Mouse (Mus musculus) bone marrow, adult 2 months (tissue): Measurements from ENCODE around the gene Pnpla8. TPM values are rescaled to one million over a fixed set of nuclear protein-coding genes. Genes with fewer than 3 reads are reported as not detected.

ENCODE experiments used
- H3K27ac ChIP-seq: fragments of 200-500 bp; 2 replicates; pipeline ENCODE4 v1.5.1; 2012; ENCODE audit warnings: low read depth, mild to moderate bottlenecking, control low read depth, inconsistent platforms, low read length; ENCODE audit not compliant: control insufficient read depth, poor library complexity, insufficient read depth
- H3K4me1 ChIP-seq: fragments of 200-500 bp; 2 replicates; pipeline ENCODE4 v1.6.1; 2011; ENCODE audit warnings: low read length; ENCODE audit not compliant: control insufficient read depth, insufficient read depth
- H3K4me3 ChIP-seq: fragments of 200-500 bp; replicated peaks from 2 replicates; pipeline ENCODE3; 2011; ENCODE audit warnings: mild to moderate bottlenecking, low read depth, low read length, control low read depth; ENCODE audit not compliant: control insufficient read depth
- CTCF ChIP-seq: fragments of 200-500 bp; IDR thresholded peaks from 2 replicates; pipeline ENCODE4 v1.5.1; 2011; ENCODE audit warnings: low read length, control low read depth; ENCODE audit not compliant: control insufficient read depth, insufficient read depth
- POLR2A ChIP-seq: fragments of 200-500 bp; IDR thresholded peaks from 2 replicates; pipeline ENCODE4 v1.6.1; 2011; ENCODE audit warnings: low read depth, mild to moderate bottlenecking, control low read depth, low read length, borderline replicate concordance; ENCODE audit not compliant: control insufficient read depth
- WGBS: fragments of 180-500 bp; shearing (Covaris S2); methylation state at CpG from one replicate; pipeline ENCODE4 v1.1.7; 2018; 5-methylcytosine and 5-hydroxymethylcytosine counted together
- polyA plus RNA-seq: library from polyadenylated mRNA; stranded (reverse); fragments of >200 nt; gene quantifications from 2 replicates; pipeline ENCODE4 v1.2.4, GENCODE M21; 2011; ENCODE audit warnings: low replicate concordance; ENCODE audit not compliant: missing spikeins, insufficient read depth, insufficient read length

The Pnpla8 gene
- polyA plus RNA-seq, 1 experiment: 8.9 TPM

DNA sequence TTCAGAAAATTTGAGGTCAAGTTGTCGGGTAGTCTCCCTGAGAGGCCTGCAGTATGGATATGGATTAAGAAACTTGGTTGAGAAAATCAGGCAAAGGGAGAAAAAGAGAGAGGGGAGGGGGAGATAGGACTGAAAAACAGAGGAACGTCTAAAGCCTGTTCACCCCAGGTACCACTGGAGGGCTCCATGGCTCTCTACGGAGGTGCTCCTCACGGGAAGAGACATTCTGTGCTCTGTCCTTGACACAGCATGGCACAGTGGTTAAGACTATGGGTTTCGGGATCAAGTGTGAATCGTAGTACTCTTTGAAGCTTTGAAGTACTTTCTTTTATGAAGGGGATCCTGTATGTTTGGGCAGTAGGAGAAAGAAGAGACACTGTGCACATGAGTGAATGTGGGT is 106.3 kb downstream of the Pnpla8 start:
- TF ChIP-seq POLR2A: no peak
- no peak for TF ChIP-seq CTCF
- WGBS: 48% methylated on average over 6 of the region's 6 CpGs
- no peak overlapping the region for H3K4me3 ChIP-seq
- H3K4me1 ChIP-seq: no peaks in the 10 kb centered on the region
- H3K27ac ChIP-seq: no peak overlapping the region

DNA sequence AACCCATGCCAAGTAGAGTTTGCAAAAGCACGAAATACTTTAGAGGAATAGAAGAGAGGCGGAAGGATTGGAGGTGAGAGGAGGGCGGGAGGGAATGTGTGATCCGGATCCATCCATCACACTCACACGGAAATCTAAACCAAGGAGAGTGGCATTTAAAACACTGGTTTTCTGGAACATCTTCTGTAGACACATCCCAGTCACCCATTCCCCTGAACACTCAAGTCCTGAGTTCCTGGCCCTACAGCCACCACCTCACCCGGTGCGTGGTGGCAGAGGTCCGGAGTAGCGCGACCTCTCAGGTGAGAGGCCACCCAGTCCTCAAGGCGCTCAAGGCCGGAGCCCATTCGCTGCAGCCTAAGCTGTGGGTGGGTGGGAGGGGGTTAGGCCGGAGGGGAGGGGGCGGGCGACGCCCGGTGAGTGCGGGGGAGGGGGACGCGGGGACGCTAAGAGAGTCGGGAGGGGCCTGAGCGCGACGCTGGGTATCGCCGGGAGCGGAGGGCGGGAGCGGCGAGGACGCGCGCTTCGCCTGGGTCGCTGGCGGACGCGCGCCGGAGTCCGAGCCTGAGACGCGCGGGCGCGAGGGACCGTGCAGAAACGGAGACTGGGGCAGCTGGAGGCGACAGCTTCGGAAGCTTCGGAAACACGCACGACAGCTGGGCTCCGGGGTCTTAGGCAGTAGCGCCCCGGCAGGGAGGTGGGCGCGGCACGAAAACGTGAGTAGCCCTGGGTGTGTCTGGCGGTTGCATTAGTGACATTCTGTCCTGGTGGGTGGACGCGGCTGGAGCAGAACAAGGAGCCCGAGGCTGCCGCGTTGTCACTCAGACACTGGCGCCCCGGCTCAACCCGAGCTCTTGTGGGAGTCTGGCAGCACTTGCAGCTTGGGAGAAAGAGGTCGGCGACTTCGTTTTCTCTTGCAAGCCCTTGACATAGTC is 107.5 kb downstream of the Pnpla8 start, which contains the start of gene Nrcam:
Gene Nrcam (plus strand): TSS at position 505 of the 935 bp plus-strand sequence.
- Histone ChIP-seq H3K4me3 (no peak within 1 kb of the TSS), H3K27ac (no peak within 1 kb of the TSS), H3K4me1 (no peaks in the 10 kb centered on the region)
- TF ChIP-seq POLR2A (no peak), CTCF (no peak)
- WGBS: 8% methylated on average over 60 of the region's 74 CpGs

DNA sequence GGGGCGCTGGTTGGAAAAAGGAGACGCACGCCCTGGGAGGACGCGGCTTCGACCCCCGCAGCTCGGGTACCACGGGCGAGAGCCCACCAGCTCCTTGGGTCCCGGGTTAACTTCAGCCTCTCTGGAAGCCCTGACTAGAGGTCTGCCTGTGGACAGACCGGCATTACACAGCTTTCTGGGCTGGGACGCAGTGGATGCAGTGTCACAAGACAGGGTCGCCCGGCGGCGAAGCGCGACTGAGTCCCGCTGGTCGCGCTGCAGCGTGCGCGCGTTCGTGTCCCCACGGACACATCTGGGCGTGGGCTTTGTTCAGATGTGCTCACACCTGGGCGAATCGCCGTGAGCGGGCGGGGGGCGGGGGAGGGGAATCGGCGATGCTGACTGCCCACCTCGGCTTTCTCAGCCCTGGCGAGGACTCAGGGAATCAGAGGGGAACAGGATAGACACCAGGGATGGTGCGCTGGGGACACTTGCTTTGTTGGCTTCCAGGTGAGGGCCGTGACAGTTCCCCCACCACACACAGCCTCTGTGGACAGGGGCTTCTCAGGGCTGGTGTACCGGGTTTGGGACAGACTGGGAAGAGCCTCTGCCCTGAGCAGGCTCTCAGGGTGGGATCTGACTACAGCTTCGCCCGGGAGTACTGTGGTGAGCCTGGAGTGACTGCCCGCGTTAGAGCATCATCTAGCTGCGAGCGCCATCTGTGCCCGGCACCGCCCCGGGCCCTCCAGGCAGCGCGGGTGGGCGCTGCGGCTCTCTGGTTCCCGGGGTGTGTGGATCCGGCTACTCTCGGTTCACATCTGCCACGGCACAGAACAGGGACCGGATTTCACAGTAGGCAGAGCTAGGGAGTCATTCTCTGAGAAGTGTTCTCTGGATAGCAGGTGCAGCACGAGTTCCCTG is 108.4 kb downstream of the Pnpla8 start:
- WGBS: 1% methylated on average over 61 of the region's 61 CpGs
- TF ChIP-seq POLR2A (no peak), CTCF (no peak)
- no peak overlapping the region for H3K27ac ChIP-seq

DNA sequence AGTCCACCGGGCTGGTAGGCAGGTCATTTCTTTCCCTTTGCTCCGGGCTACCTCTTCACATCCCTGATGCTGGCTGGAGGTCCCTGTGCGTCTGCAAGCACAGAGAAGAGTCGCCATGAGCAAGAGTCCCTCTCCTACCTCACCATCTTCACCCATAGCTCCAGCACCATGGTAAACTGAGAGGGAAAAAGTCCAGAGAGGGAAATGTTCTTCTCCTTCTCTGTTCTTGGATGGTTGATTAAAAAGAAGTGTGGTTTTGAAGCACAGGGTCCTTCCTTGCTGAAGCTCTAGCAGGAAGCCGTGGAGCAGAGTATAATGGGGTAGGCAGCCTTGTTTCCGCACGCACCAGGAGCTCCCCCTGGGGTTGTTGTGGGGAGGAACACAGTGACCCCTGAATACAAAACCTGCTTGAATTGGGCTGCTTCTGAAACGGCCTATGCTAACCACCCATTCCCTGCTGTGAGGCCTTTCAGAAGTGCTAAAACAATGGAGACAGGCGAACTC is 109.1 kb downstream of the Pnpla8 start:
- Histone ChIP-seq H3K27ac (no peak overlapping the region), H3K4me3 (no peak overlapping the region), H3K4me1 (no peaks in the 10 kb centered on the region)
- no peak for TF ChIP-seq POLR2A
- TF ChIP-seq CTCF: no peak
- 4% methylated on average over 9 of the region's 9 CpGs for WGBS

More for the DNA sequence above, 108.4 kb downstream of the Pnpla8 start:
- Histone ChIP-seq H3K4me1 (no peaks in the 10 kb centered on the region), H3K4me3 (no peak overlapping the region)

DNA sequence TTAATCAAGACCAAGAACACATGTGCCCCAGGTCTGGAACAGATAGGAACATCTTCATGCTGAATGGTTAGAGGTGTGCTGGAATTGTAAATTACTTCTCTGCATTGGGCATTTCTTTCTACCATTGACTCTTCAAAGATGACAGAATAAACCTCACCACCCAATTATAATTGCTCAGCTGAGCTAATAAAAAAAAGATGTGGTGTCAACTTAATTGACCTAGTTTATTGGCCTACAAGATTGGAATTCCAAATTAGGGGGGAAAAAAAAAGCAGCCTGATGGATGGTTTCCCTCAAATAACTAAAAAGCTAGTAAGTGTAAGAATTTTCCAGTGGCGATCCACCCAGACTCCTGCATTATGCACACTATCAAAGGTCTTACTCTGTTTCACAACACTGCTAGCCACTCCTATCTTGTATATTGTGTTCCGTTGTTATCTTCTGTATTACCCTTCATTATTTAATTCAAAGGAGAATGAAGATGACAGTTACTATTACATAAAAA is 116.0 kb downstream of the Pnpla8 start:
- TF ChIP-seq CTCF (no peak), POLR2A (no peak)
- 80% methylated on average over 2 of the region's 2 CpGs for WGBS
- Histone ChIP-seq H3K4me1 (no peaks in the 10 kb centered on the region), H3K27ac (no peak overlapping the region), H3K4me3 (no peak overlapping the region)

DNA sequence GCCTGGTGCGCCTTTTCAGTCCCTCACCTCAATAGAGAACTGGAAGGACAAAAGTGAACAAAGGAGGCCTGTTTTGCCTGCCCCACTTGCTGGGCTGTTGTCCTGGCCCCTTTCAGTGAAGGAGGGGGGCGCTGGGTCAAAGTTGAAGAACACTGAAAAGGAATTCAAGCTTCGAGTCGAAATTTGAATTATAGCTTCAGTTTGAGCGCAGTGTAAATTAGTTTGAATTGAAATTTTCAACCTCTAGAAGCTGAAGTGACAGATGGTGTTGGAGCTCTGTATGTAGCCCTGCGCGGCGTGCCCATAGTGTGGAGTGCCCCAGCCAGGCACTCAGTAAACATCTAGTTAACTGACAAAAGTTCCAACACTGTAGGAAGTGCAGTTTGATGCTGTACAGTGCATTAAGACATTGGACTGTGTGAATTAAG is 117.0 kb downstream of the Pnpla8 start:
- TF ChIP-seq CTCF (no peak), POLR2A (no peak)
- H3K27ac ChIP-seq: no peak overlapping the region
- no peaks in the 10 kb centered on the region for H3K4me1 ChIP-seq
- H3K4me3 ChIP-seq: no peak overlapping the region
- 69% methylated on average over 8 of the region's 8 CpGs for WGBS

DNA sequence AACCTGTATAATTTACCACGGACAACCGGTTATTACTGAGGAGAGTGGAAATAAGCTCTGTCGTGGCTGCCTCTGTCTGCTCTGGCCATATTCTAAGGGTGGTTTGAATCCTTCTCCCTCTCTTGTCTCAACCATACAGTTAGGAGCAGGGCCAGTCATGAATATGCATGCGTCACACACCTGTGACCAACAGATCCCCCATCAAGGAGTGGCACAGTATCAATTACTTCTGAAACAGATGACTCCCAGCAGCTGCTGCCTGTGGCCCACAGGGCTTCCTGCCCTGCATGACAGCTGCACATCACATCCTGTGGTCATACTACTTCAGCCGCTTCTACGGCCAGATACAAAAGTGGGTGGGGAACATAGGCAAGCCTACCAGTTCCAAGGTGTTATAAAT is 122.9 kb downstream of the Pnpla8 start:
- Histone ChIP-seq H3K4me3 (no peak overlapping the region), H3K4me1 (no peaks in the 10 kb centered on the region), H3K27ac (no peak overlapping the region)
- WGBS: 70% methylated on average over 6 of the region's 6 CpGs
- no peak for TF ChIP-seq POLR2A
- TF ChIP-seq CTCF: no peak
